Mouse (Mus musculus): ENCODE data around the gene Dscam.

GRCm38 (mm10) chr16:97105266-97105665 lies 65.3 kb downstream of the Dscam start:
- no peak for TF ChIP-seq CTCF (IDR thresholded peaks at IDR 0.05; ENCODE audit: extremely low read depth, insufficient read depth, insufficient read length, insufficient replicate concordance)
- TF ChIP-seq POLR2A (IDR thresholded peaks at IDR 0.05; ENCODE audit: low read depth, low read length): no peak
